Mouse (Mus musculus) heart, adult 11 months (tissue): ENCODE results near the gene Plekhg5.

Experiments
- DNase-seq: peaks from one replicate; pipeline ENCODE4 v3.0.0; 2022

Gene Plekhg5

GRCm38 (mm10) chr4:152127884-152128283, 55.6 kb downstream of the Plekhg5 start:
- DNase-seq = peak; percentile 92

GRCm38 (mm10) chr4:152128784-152129183, 56.5 kb downstream of the Plekhg5 start:
- peak; percentile 93 for DNase-seq

GRCm38 (mm10) chr4:152129395-152129930, 57.2 kb downstream of the Plekhg5 start:
- peak; percentile 88 for DNase-seq

- peak; percentile 97 for DNase-seq
Measured at GRCm38 (mm10) chr4:152130771-152131653, 58.7 kb downstream of the Plekhg5 start.

- peak; percentile 91 for DNase-seq
Measured at GRCm38 (mm10) chr4:152131809-152132771, 59.8 kb downstream of the Plekhg5 start.

GRCm38 (mm10) chr4:152132772-152133169, 60.5 kb downstream of the Plekhg5 start:
- peak; percentile 91 for DNase-seq

- DNase-seq = no peak
Measured at GRCm38 (mm10) chr4:152133213-152133612, 60.9 kb downstream of the Plekhg5 start.

- peak; percentile 91 for DNase-seq
Measured at GRCm38 (mm10) chr4:152134507-152134906, 62.2 kb downstream of the Plekhg5 start.

- peak; percentile 91 for DNase-seq
Measured at GRCm38 (mm10) chr4:152135363-152135762, 63.1 kb downstream of the Plekhg5 start.

GRCm38 (mm10) chr4:152136112-152136875, 64.0 kb downstream of the Plekhg5 start:
- peak; percentile 91 for DNase-seq

- peak; percentile 89 for DNase-seq
Measured at GRCm38 (mm10) chr4:152136876-152137250, 64.6 kb downstream of the Plekhg5 start.

- peak; percentile 99 for DNase-seq
Measured at GRCm38 (mm10) chr4:152138497-152139260, 66.4 kb downstream of the Plekhg5 start.

GRCm38 (mm10) chr4:152140441-152140840, 68.1 kb downstream of the Plekhg5 start:
- peak; percentile 92 for DNase-seq

GRCm38 (mm10) chr4:152141521-152142135, 69.3 kb downstream of the Plekhg5 start:
- no peak for DNase-seq

- no peak for DNase-seq
Measured at GRCm38 (mm10) chr4:152143632-152144031, 71.3 kb downstream of the Plekhg5 start.

- no peak for DNase-seq
Measured at GRCm38 (mm10) chr4:152145473-152145872, 73.2 kb downstream of the Plekhg5 start.

- no peak for DNase-seq
Measured at GRCm38 (mm10) chr4:152146033-152146827, 73.9 kb downstream of the Plekhg5 start.

GRCm38 (mm10) chr4:152150546-152150945, 78.2 kb downstream of the Plekhg5 start:
- peak; percentile 91 for DNase-seq

GRCm38 (mm10) chr4:152151451-152151965, 79.2 kb downstream of the Plekhg5 start:
- DNase-seq = peak; percentile 93
